Mouse (Mus musculus) liver, embryonic 14.5 days (tissue): ENCODE measurements around the gene Dnah3. TPM values are rescaled to one million over a fixed set of nuclear protein-coding genes. Genes with fewer than 3 reads are reported as not detected.

Experiments used
- ATAC-seq: fragments of 200-750 bp; cut with Nextera tagmentation; 2 replicates; pipeline ENCODE4 v1.8.0; 2017; ENCODE audit warnings: moderate number of reproducible peaks, mild to moderate bottlenecking, moderate library complexity; ENCODE audit not compliant: insufficient read depth
- DNase-seq, 3 experiments: peaks; one replicate each; pipeline ENCODE4 v3.0.0-alpha.2; 2012 to 2013; ENCODE audit warnings: low read depth in 3 of 3, low spot score in 3 of 3
- H3K27ac ChIP-seq: fragments of 300-500 bp; sonication (generic); 2 replicates; pipeline ENCODE4 v1.5.1; 2014; ENCODE audit warnings: moderate library complexity, mild to moderate bottlenecking, control low read depth, inconsistent platforms
- H3K27me3 ChIP-seq: fragments of 300-500 bp; sonication (generic); 2 replicates; pipeline ENCODE4 v1.6.1; 2014; ENCODE audit warnings: mild to moderate bottlenecking, low read length, moderate library complexity; ENCODE audit not compliant: control insufficient read depth, insufficient read depth
- H3K36me3 ChIP-seq: fragments of 300-500 bp; sonication (generic); replicated peaks from 2 replicates; pipeline ENCODE4 v1.6.1; 2014; ENCODE audit warnings: low read depth; ENCODE audit not compliant: control insufficient read depth, insufficient read depth
- H3K4me1 ChIP-seq, 2 experiments: fragments of 200-500 bp in 1 of 2; fragments of 300-500 bp in 1 of 2; sonication (generic) in 1 of 2; replicated peaks; 2 replicates each; pipeline ENCODE4 v1.6.1; 2012 to 2014; ENCODE audit warnings: antibody characterized with exemption in 1 of 2, inconsistent platforms in 1 of 2, low read length in 1 of 2; ENCODE audit not compliant: control insufficient read depth in 2 of 2, insufficient read depth in 2 of 2
- H3K4me2 ChIP-seq: fragments of 300-500 bp; sonication (generic); 2 replicates; pipeline ENCODE4 v1.6.1; 2014; ENCODE audit warnings: low read depth, mild to moderate bottlenecking, control low read depth, moderate library complexity
- H3K4me3 ChIP-seq, 2 experiments: fragments of 200-500 bp in 1 of 2; fragments of 300-500 bp in 1 of 2; sonication (generic) in 1 of 2; 2 replicates each; pipeline ENCODE4 v1.5.1; 2012 to 2014; ENCODE audit warnings: low read depth in 2 of 2, low read length in 2 of 2, mild to moderate bottlenecking in 2 of 2, control low read depth in 1 of 2, inconsistent platforms in 1 of 2, moderate library complexity in 1 of 2; ENCODE audit not compliant: insufficient read depth in 1 of 2
- H3K9ac ChIP-seq: fragments of 300-500 bp; sonication (generic); replicated peaks from 2 replicates; pipeline ENCODE4 v1.6.1; 2014; ENCODE audit warnings: mild to moderate bottlenecking, control low read depth, moderate library complexity
- H3K9me3 ChIP-seq: fragments of 300-500 bp; sonication (generic); 2 replicates; pipeline ENCODE4 v1.6.1; 2016; ENCODE audit warnings: low read length, mixed read lengths; ENCODE audit not compliant: control insufficient read depth
- CTCF ChIP-seq: IDR thresholded peaks from 2 replicates; pipeline ENCODE4 v1.5.1; 2016; ENCODE audit warnings: antibody characterized with exemption, low read depth, control low read depth
- EP300 ChIP-seq: IDR thresholded peaks from 2 replicates; pipeline ENCODE4 v1.6.1; 2016; ENCODE audit warnings: antibody characterized with exemption, low read depth
- WGBS: fragments of 180-500 bp; shearing (Covaris S2); extraction: QIAGEN DNeasy Blood & Tissue Kit; methylation state at CpG from one replicate; pipeline ENCODE4 v1.1.7; 2014; ENCODE audit not compliant: insufficient replicate concordance; 5-methylcytosine and 5-hydroxymethylcytosine counted together
- polyA plus RNA-seq, 2 experiments: library from polyadenylated mRNA; depleted of rRNA in 1 of 2; stranded (reverse) in 1 of 2; unstranded in 1 of 2; fragments of >200 nt; fragmentation: Nextera tagmentation in 1 of 2; extraction: Ambion mirVana in 1 of 2; gene quantifications; 2 replicates each; pipeline versions ENCODE4 v1.2.1 to v1.2.3; 2012 to 2014

Dnah3 gene
- polyA plus RNA-seq, 2 experiments = not detected

- no peaks in the 10 kb centered on the region for H3K36me3 ChIP-seq
- no peak overlapping the region for H3K4me2 ChIP-seq
- no peak for ATAC-seq
- H3K9me3 ChIP-seq = no peaks in the 10 kb centered on the region; the same call in 1 of the 2 replicates
- H3K27me3 ChIP-seq = no peaks in the 10 kb centered on the region
- TF ChIP-seq EP300 (no peak), CTCF (no peak)
- H3K4me3 ChIP-seq = no peak overlapping the region
- no peak overlapping the region for H3K27ac ChIP-seq
- no peaks in the 10 kb centered on the region for H3K4me1 ChIP-seq
- DNase-seq = no peak
- no peak overlapping the region for H3K9ac ChIP-seq
- 49% methylated on average over 3 of the region's 3 CpGs for WGBS
Measured at GRCm38 (mm10) chr7:120068114-120068513, 27.0 kb downstream of the Dnah3 start.

GRCm38 (mm10) chr7:120064045-120064444 lies 31.0 kb downstream of the Dnah3 start:
- H3K27me3 ChIP-seq = no peaks in the 10 kb centered on the region
- H3K4me2 ChIP-seq = no peak overlapping the region
- no peaks in the 10 kb centered on the region for H3K36me3 ChIP-seq
- no peaks in the 10 kb centered on the region for H3K4me1 ChIP-seq
- no peak overlapping the region for H3K27ac ChIP-seq
- DNase-seq (no peak), ATAC-seq (no peak)
- H3K4me3 ChIP-seq = no peak overlapping the region
- no peaks in the 10 kb centered on the region; the same call in 1 of the 2 replicates for H3K9me3 ChIP-seq
- TF ChIP-seq EP300 = no peak
- TF ChIP-seq CTCF = no peak
- 38% methylated on average over 1 of the region's 1 CpGs for WGBS
- H3K9ac ChIP-seq = no peak overlapping the region

GRCm38 (mm10) chr7:120055479-120055878 lies 39.6 kb downstream of the Dnah3 start:
- Histone ChIP-seq H3K4me2 (no peak overlapping the region), H3K4me3 (no peak overlapping the region), H3K9ac (no peak overlapping the region), H3K27ac (no peak overlapping the region), H3K9me3 (no peaks in the 10 kb centered on the region), H3K36me3 (no peaks in the 10 kb centered on the region), H3K27me3 (no peaks in the 10 kb centered on the region), H3K4me1 (no peaks in the 10 kb centered on the region)
- 66% methylated on average over 3 of the region's 3 CpGs for WGBS
- TF ChIP-seq EP300 = no peak
- no peak for TF ChIP-seq CTCF
- DNase-seq = no peak
- no peak for ATAC-seq

- H3K4me2 ChIP-seq = no peak overlapping the region
- H3K27me3 ChIP-seq = no peaks in the 10 kb centered on the region
- no peaks in the 10 kb centered on the region for H3K36me3 ChIP-seq
- no peak overlapping the region for H3K4me3 ChIP-seq
- no peak overlapping the region for H3K27ac ChIP-seq
- ATAC-seq (no peak), DNase-seq (no peak)
- no peaks in the 10 kb centered on the region for H3K9me3 ChIP-seq
- 25% methylated on average over 2 of the region's 2 CpGs for WGBS
- no peaks in the 10 kb centered on the region for H3K4me1 ChIP-seq
- no peak overlapping the region for H3K9ac ChIP-seq
- TF ChIP-seq EP300 (no peak), CTCF (no peak)
Measured at GRCm38 (mm10) chr7:120054016-120054415, 41.1 kb downstream of the Dnah3 start.

- no peaks in the 10 kb centered on the region for H3K4me1 ChIP-seq
- no peaks in the 10 kb centered on the region for H3K36me3 ChIP-seq
- H3K9me3 ChIP-seq = no peaks in the 10 kb centered on the region
- no peaks in the 10 kb centered on the region for H3K27me3 ChIP-seq
- no peak overlapping the region for H3K4me3 ChIP-seq
- no peak overlapping the region for H3K4me2 ChIP-seq
- H3K9ac ChIP-seq = no peak overlapping the region
- H3K27ac ChIP-seq = no peak overlapping the region
- ATAC-seq = no peak
- TF ChIP-seq CTCF (no peak), EP300 (no peak)
- DNase-seq = no peak
Measured at GRCm38 (mm10) chr7:120050447-120050846, 44.6 kb downstream of the Dnah3 start.

- no peak overlapping the region for H3K9ac ChIP-seq
- H3K4me2 ChIP-seq = no peak overlapping the region
- TF ChIP-seq CTCF (peak; percentile 21; the same call in 1 of the 2 replicates), EP300 (no peak)
- no peak overlapping the region for H3K4me3 ChIP-seq
- no peak overlapping the region for H3K27ac ChIP-seq
- no peaks in the 10 kb centered on the region for H3K9me3 ChIP-seq
- no peak for ATAC-seq
- H3K27me3 ChIP-seq = no peaks in the 10 kb centered on the region
- H3K36me3 ChIP-seq = no peaks in the 10 kb centered on the region
- no peaks in the 10 kb centered on the region for H3K4me1 ChIP-seq
- no peak for DNase-seq
- 69% methylated on average over 3 of the region's 3 CpGs for WGBS
Measured at GRCm38 (mm10) chr7:120043990-120044389, 51.1 kb downstream of the Dnah3 start.
